Mouse (Mus musculus) kidney, postnatal 0 days (tissue): ENCODE data around the gene Ten1. TPM values are rescaled to one million over a fixed set of nuclear protein-coding genes. Genes with fewer than 3 reads are reported as not detected.

Source experiments
- ATAC-seq: fragments of 200-750 bp; cut with Nextera tagmentation; replicated peaks from 2 replicates; pipeline ENCODE4 v1.8.0; 2017; ENCODE audit warnings: low read depth, moderate number of reproducible peaks, moderate TSS enrichment, moderate library complexity; ENCODE audit not compliant: low FRiP score
- DNase-seq: peaks from one replicate; pipeline ENCODE4 v3.0.0-alpha.2; 2016; ENCODE audit warnings: low spot score
- H3K27ac ChIP-seq: fragments of 300-500 bp; sonication (generic); 2 replicates; pipeline ENCODE4 v1.5.1; 2014; ENCODE audit warnings: mild to moderate bottlenecking
- H3K27me3 ChIP-seq: fragments of 300-500 bp; sonication (generic); 2 replicates; pipeline ENCODE4 v1.6.1; 2014; ENCODE audit warnings: low read length, mixed read lengths; ENCODE audit not compliant: insufficient read depth
- H3K36me3 ChIP-seq: fragments of 300-500 bp; sonication (generic); 2 replicates; pipeline ENCODE4 v1.6.1; 2014; ENCODE audit warnings: low read length, mixed read lengths; ENCODE audit not compliant: insufficient read depth
- H3K4me1 ChIP-seq: fragments of 300-500 bp; sonication (generic); replicated peaks from 2 replicates; pipeline ENCODE4 v1.6.1; 2014; ENCODE audit warnings: antibody characterized with exemption, low read length, mixed read lengths; ENCODE audit not compliant: insufficient read depth
- H3K4me2 ChIP-seq: fragments of 300-500 bp; sonication (generic); 2 replicates; pipeline ENCODE4 v1.6.1; 2014; ENCODE audit warnings: mild to moderate bottlenecking, low read length, moderate library complexity, mixed read lengths
- H3K4me3 ChIP-seq: fragments of 300-500 bp; sonication (generic); replicated peaks from 2 replicates; pipeline ENCODE4 v1.5.1; 2014; ENCODE audit warnings: low read depth, low read length
- H3K9ac ChIP-seq: fragments of 300-500 bp; sonication (generic); 2 replicates; pipeline ENCODE4 v1.6.1; 2014; ENCODE audit warnings: low read depth, low read length
- H3K9me3 ChIP-seq: fragments of 300-500 bp; sonication (generic); replicated peaks from 2 replicates; pipeline ENCODE4 v1.6.1; 2016; ENCODE audit warnings: low read length, inconsistent platforms, mixed read lengths
- CTCF ChIP-seq: IDR thresholded peaks from 2 replicates; pipeline ENCODE4 v1.5.1; 2016; ENCODE audit warnings: antibody characterized with exemption, low read depth, mild to moderate bottlenecking, moderate library complexity
- WGBS: fragments of 180-500 bp; shearing (Covaris S2); extraction: QIAGEN DNeasy Blood & Tissue Kit; methylation state at CpG from one replicate; pipeline ENCODE4 v1.1.7; 2014; 5-methylcytosine and 5-hydroxymethylcytosine counted together
- polyA plus RNA-seq: library from polyadenylated mRNA; unstranded; fragments of >200 nt; fragmentation: Nextera tagmentation; extraction: Ambion mirVana; gene quantifications from 2 replicates; pipeline ENCODE4 v1.2.1, GENCODE M21; 2015

The Ten1 gene
- polyA plus RNA-seq, 1 experiment from 2014 or later, result 44.0 TPM

GRCm38 (mm10) chr11:116176010-116176409 is 22.6 kb upstream of the Ten1 start:
- Histone ChIP-seq H3K9ac (no peak overlapping the region), H3K27ac (peak overlapping the region; percentile 88), H3K36me3 (peaks cover 54% of the 10 kb centered on the region), H3K9me3 (no peaks in the 10 kb centered on the region), H3K27me3 (no peaks in the 10 kb centered on the region), H3K4me1 (no peaks in the 10 kb centered on the region), H3K4me3 (no peak overlapping the region), H3K4me2 (no peak overlapping the region)
- DNase-seq (no peak), ATAC-seq (no peak)
- WGBS, result 71% methylated on average over 7 of the region's 7 CpGs
- no peak for TF ChIP-seq CTCF

GRCm38 (mm10) chr11:116178411-116179121 is 20.1 kb upstream of the Ten1 start:
- Histone ChIP-seq H3K36me3 (peaks cover 45% of the 10 kb centered on the region), H3K9ac (no peak overlapping the region), H3K4me1 (no peaks in the 10 kb centered on the region), H3K9me3 (no peaks in the 10 kb centered on the region), H3K4me3 (no peak overlapping the region), H3K4me2 (no peak overlapping the region), H3K27me3 (no peaks in the 10 kb centered on the region), H3K27ac (no peak overlapping the region)
- DNase-seq, result no peak
- 86% methylated on average over 20 of the region's 20 CpGs for WGBS
- TF ChIP-seq CTCF, result no peak
- no peak for ATAC-seq

- peaks cover 27% of the 10 kb centered on the region for H3K36me3 ChIP-seq
- no peak for DNase-seq
- no peak overlapping the region for H3K4me3 ChIP-seq
- 86% methylated on average over 3 of the region's 3 CpGs for WGBS
- no peaks in the 10 kb centered on the region for H3K27me3 ChIP-seq
- H3K4me1 ChIP-seq, result no peaks in the 10 kb centered on the region
- H3K9ac ChIP-seq, result no peak overlapping the region
- no peak for TF ChIP-seq CTCF
- H3K27ac ChIP-seq, result no peak overlapping the region
- ATAC-seq, result no peak
- no peak overlapping the region for H3K4me2 ChIP-seq
- no peaks in the 10 kb centered on the region for H3K9me3 ChIP-seq
Measured at GRCm38 (mm10) chr11:116185836-116186235, 12.8 kb upstream of the Ten1 start.

GRCm38 (mm10) chr11:116186360-116186759 is 12.3 kb upstream of the Ten1 start:
- Histone ChIP-seq H3K4me3 (no peak overlapping the region), H3K4me1 (no peaks in the 10 kb centered on the region), H3K9me3 (no peaks in the 10 kb centered on the region), H3K4me2 (no peak overlapping the region), H3K9ac (no peak overlapping the region), H3K36me3 (peaks cover 27% of the 10 kb centered on the region), H3K27me3 (no peaks in the 10 kb centered on the region), H3K27ac (no peak overlapping the region)
- ATAC-seq (no peak), DNase-seq (no peak)
- WGBS, result 92% methylated on average over 11 of the region's 11 CpGs
- TF ChIP-seq CTCF, result no peak

GRCm38 (mm10) chr11:116187226-116187930 is 11.3 kb upstream of the Ten1 start:
- WGBS, result 73% methylated on average over 11 of the region's 11 CpGs
- Histone ChIP-seq H3K4me2 (no peak overlapping the region), H3K9ac (no peak overlapping the region), H3K27ac (no peak overlapping the region), H3K4me3 (no peak overlapping the region), H3K27me3 (no peaks in the 10 kb centered on the region), H3K4me1 (no peaks in the 10 kb centered on the region), H3K36me3 (peaks cover 24% of the 10 kb centered on the region), H3K9me3 (no peaks in the 10 kb centered on the region)
- DNase-seq (no peak), ATAC-seq (no peak)
- no peak for TF ChIP-seq CTCF

GRCm38 (mm10) chr11:116194619-116195018 is 4.0 kb upstream of the Ten1 start:
- H3K27me3 ChIP-seq, result no peaks in the 10 kb centered on the region
- H3K4me2 ChIP-seq, result no peak overlapping the region; the same call in 1 of the 2 replicates
- no peak for DNase-seq
- H3K4me3 ChIP-seq, result no peak overlapping the region
- peaks cover 2% of the 10 kb centered on the region; the same call in 1 of the 2 replicates for H3K4me1 ChIP-seq
- no peak for ATAC-seq
- H3K9me3 ChIP-seq, result no peaks in the 10 kb centered on the region
- TF ChIP-seq CTCF, result no peak
- WGBS, result 91% methylated on average over 8 of the region's 8 CpGs
- H3K27ac ChIP-seq, result no peak overlapping the region
- H3K9ac ChIP-seq, result no peak overlapping the region
- peaks cover 10% of the 10 kb centered on the region; the same call in 1 of the 2 replicates for H3K36me3 ChIP-seq
